Comparison of ENCODE assay signal across 8 mouse cellular contexts in genomic region chr2:113216746-113217461, GRCm38 (mm10). TPM values are rescaled to one million over a fixed set of nuclear protein-coding genes. Genes with fewer than 3 reads are reported as not detected.
DNase-seq lines count a peak whose midpoint lies in the region; ATAC-seq and TF ChIP-seq lines count a peak whose summit lies in the region.

Gene Ryr3, minus strand, starts transcription at chr2:113217096.

- no peak within 1 kb of the TSS for H3K9ac ChIP-seq in lung, postnatal 0 days (replicated peaks; ENCODE audit: low read depth)

- H3K9me3 ChIP-seq in lung, postnatal 0 days (ENCODE audit: low read length): no peaks in the 10 kb centered on the region

- H3K4me1 ChIP-seq in lung, postnatal 0 days (ENCODE audit: insufficient read depth, low read depth, low read length): no peaks in the 10 kb centered on the region

- peak; percentile 7 for DNase-seq in kidney, postnatal 14 days
- DNase-seq in kidney, postnatal 25 days: no peak
- peak; percentile 81 to 88 for DNase-seq in cerebellum, postnatal 10 days
- peak; percentile 53 to 69 for DNase-seq in frontal cortex, postnatal 10 days (ENCODE audit: low spot score in 2 of 2)
- DNase-seq in layer of hippocampus, adult 8-10 months (ENCODE audit: low spot score in 2 of 2): peak; percentile 41 to 69
- peak; percentile 43 for DNase-seq in lung, postnatal 0 days (ENCODE audit: low spot score)
- peak; percentile 82 for DNase-seq in right cerebral cortex, postnatal 25 days
- no peak for DNase-seq in thymus, postnatal 14 days

- WGBS in lung, postnatal 0 days: 2% methylated on average over 42 of the region's 72 CpGs

- H3K36me3 ChIP-seq in lung, postnatal 0 days (ENCODE audit: insufficient read depth, low read length): no peaks in the 10 kb centered on the region

- no peaks in the 10 kb centered on the region for H3K27me3 ChIP-seq in lung, postnatal 0 days (replicated peaks; ENCODE audit: insufficient read depth, low read length)

- peak; percentile 14; the same call in 1 of the 2 replicates for TF ChIP-seq CTCF in lung, postnatal 0 days (IDR thresholded peaks at IDR 0.05)

- H3K4me2 ChIP-seq in lung, postnatal 0 days (replicated peaks; ENCODE audit: low read depth, low read length): peak within 1 kb of the TSS; percentile 66

- TF ChIP-seq EP300 in lung, postnatal 0 days (IDR thresholded peaks at IDR 0.05): no peak

- H3K27ac ChIP-seq in lung, postnatal 0 days (ENCODE audit: low read length): no peak within 1 kb of the TSS

- peak within 1 kb of the TSS; percentile 38 for H3K4me3 ChIP-seq in lung, postnatal 0 days (ENCODE audit: low read depth, low read length)

- peak; percentile 85 for ATAC-seq in lung, postnatal 0 days

RNA-seq across cellular contexts. Expression of gene Ryr3, which starts in this region (rescaled TPM):
- 10 to 100 TPM; 59.8 to 84.1 (median 75.7) TPM for total RNA-seq in layer of hippocampus, adult 8-10 months (2022)
- polyA plus RNA-seq in lung, postnatal 0 days (2015; fragmentation: Nextera tagmentation; extraction: Ambion mirVana): 0.57 and 0.80 TPM in 2 replicates

Comparison
In these comparisons a context has a peak if more than half of its experiments do, and no peak if none do; other contexts are left out.
1. DNase-seq: peak in kidney, postnatal 14 days (single experiment), cerebellum, postnatal 10 days (2 of 2), frontal cortex, postnatal 10 days (2 of 2), layer of hippocampus, adult 8-10 months (2 of 2) and right cerebral cortex, postnatal 25 days (single experiment); none in kidney, postnatal 25 days (0 of 2) and thymus, postnatal 14 days (single experiment).
2. Peak in DNase-seq, ATAC-seq, H3K4me3 ChIP-seq and H3K4me2 ChIP-seq in lung, postnatal 0 days; RNA of the gene not detected or under 1 TPM.